9 mouse cellular contexts compared by ENCODE assay signal in genomic region chr2:26285804-26286203, GRCm38 (mm10). TPM values are rescaled to one million over a fixed set of nuclear protein-coding genes. Genes with fewer than 3 reads are reported as not detected.
A peak's percentile ranks its signal among the peaks of the same experiment; 100 is the strongest.
DNase-seq lines count a peak whose midpoint lies in the region; ATAC-seq and TF ChIP-seq lines count a peak whose summit lies in the region.
"Had no signal": no experiment of that assay in that cellular context is flagged by ENCODE, and none has a peak within 500 bp of the region (broad histone marks: within the 10 kb centered on the region; RNA-seq: fewer than 3 reads in every experiment).

No protein-coding gene starts in this region.

- no peak for ATAC-seq in midbrain, embryonic 16.5 days
- ATAC-seq in midbrain, embryonic 15.5 days (replicated peaks) = no peak
- peak; percentile 84 for ATAC-seq in neural tube, embryonic 14.5 days (ENCODE audit: low read depth)
- ATAC-seq in granulocyte monocyte progenitor cell, adult 5-6 weeks (replicated peaks; ENCODE audit: poor library complexity, severe bottlenecking) = no peak

- H3K4me1 ChIP-seq in cerebellum, adult 2 months (ENCODE audit: control insufficient read depth, insufficient read depth, low read length) = peaks cover 5% of the 10 kb centered on the region
- H3K4me1 ChIP-seq in midbrain, embryonic 16.5 days (ENCODE audit: control insufficient read depth, insufficient read depth, low read length) = no peaks in the 10 kb centered on the region
- H3K4me1 ChIP-seq in midbrain, embryonic 15.5 days = no peaks in the 10 kb centered on the region
- H3K4me1 ChIP-seq in neural tube, embryonic 14.5 days (ENCODE audit: control insufficient read depth, insufficient read depth, low read length) = no peaks in the 10 kb centered on the region

- WGBS in cerebellum, adult 2 months = 17% methylated on average over 7 of the region's 7 CpGs
- 60% methylated on average over 7 of the region's 7 CpGs for WGBS in midbrain, embryonic 16.5 days
- WGBS in midbrain, embryonic 15.5 days = 66% methylated on average over 7 of the region's 7 CpGs
- 43% methylated on average over 7 of the region's 7 CpGs for WGBS in neural tube, embryonic 14.5 days

- H3K27me3 ChIP-seq in cerebellum, adult 2 months (ENCODE audit: control insufficient read depth, insufficient read depth, low read length) = no peaks in the 10 kb centered on the region
- no peaks in the 10 kb centered on the region for H3K27me3 ChIP-seq in midbrain, embryonic 16.5 days (ENCODE audit: control insufficient read depth, insufficient read depth, low read depth, low read length)
- no peaks in the 10 kb centered on the region for H3K27me3 ChIP-seq in midbrain, embryonic 15.5 days (replicated peaks)
- no peaks in the 10 kb centered on the region; the same call in 1 of the 2 replicates for H3K27me3 ChIP-seq in neural tube, embryonic 14.5 days (ENCODE audit: control insufficient read depth, insufficient read depth, low read length)

- peak; percentile 50 to 53 for DNase-seq in cerebellum, adult 2 months
- no peak for DNase-seq in cerebellum, adult 11-12 months
- peak; percentile 79 for DNase-seq in heart, postnatal 4 days
- no peak for DNase-seq in heart, adult 18-20 months

- H3K4me2 ChIP-seq in midbrain, embryonic 16.5 days (ENCODE audit: low read length) = no peak overlapping the region
- H3K4me2 ChIP-seq in midbrain, embryonic 15.5 days = no peak overlapping the region
- no peak overlapping the region for H3K4me2 ChIP-seq in neural tube, embryonic 14.5 days (ENCODE audit: low read depth, low read length)

- no peak for TF ChIP-seq CTCF in cerebellum, adult 2 months (IDR thresholded peaks at IDR 0.05; ENCODE audit: borderline replicate concordance, insufficient read depth, low read depth, low read length)

- no peak overlapping the region for H3K9ac ChIP-seq in midbrain, embryonic 16.5 days (ENCODE audit: low read depth, low read length)
- H3K9ac ChIP-seq in midbrain, embryonic 15.5 days = no peak overlapping the region
- no peak overlapping the region for H3K9ac ChIP-seq in neural tube, embryonic 14.5 days (replicated peaks; ENCODE audit: low read depth, low read length)

- H3K4me3 ChIP-seq in cerebellum, adult 2 months (replicated peaks; ENCODE audit: insufficient read depth, low read depth, low read length) = no peak overlapping the region
- H3K4me3 ChIP-seq in midbrain, embryonic 16.5 days (ENCODE audit: low read depth, low read length) = no peak overlapping the region
- H3K4me3 ChIP-seq in midbrain, embryonic 15.5 days = no peak overlapping the region
- no peak overlapping the region for H3K4me3 ChIP-seq in neural tube, embryonic 14.5 days (ENCODE audit: low read depth, low read length)

- no peaks in the 10 kb centered on the region for H3K36me3 ChIP-seq in midbrain, embryonic 16.5 days (ENCODE audit: control insufficient read depth, insufficient read depth, low read length)
- no peaks in the 10 kb centered on the region for H3K36me3 ChIP-seq in midbrain, embryonic 15.5 days (replicated peaks)
- H3K36me3 ChIP-seq in neural tube, embryonic 14.5 days (ENCODE audit: control insufficient read depth, insufficient read depth, low read length) = no peaks in the 10 kb centered on the region

- H3K27ac ChIP-seq in cerebellum, adult 2 months (ENCODE audit: insufficient read depth, low read length) = no peak overlapping the region
- H3K27ac ChIP-seq in midbrain, embryonic 16.5 days (ENCODE audit: low read length) = peak overlapping the region; percentile 7; the same call in 1 of the 2 replicates
- no peak overlapping the region for H3K27ac ChIP-seq in midbrain, embryonic 15.5 days
- H3K27ac ChIP-seq in neural tube, embryonic 14.5 days (ENCODE audit: low read depth, low read length) = no peak overlapping the region

- H3K9me3 ChIP-seq in midbrain, embryonic 16.5 days (replicated peaks; ENCODE audit: control insufficient read depth, low read length, poor library complexity, severe bottlenecking) = no peaks in the 10 kb centered on the region
- no peaks in the 10 kb centered on the region for H3K9me3 ChIP-seq in midbrain, embryonic 15.5 days
- no peaks in the 10 kb centered on the region for H3K9me3 ChIP-seq in neural tube, embryonic 14.5 days (ENCODE audit: control insufficient read depth, low read length)

- TF ChIP-seq POLR2A in cerebellum, adult 2 months (IDR thresholded peaks at IDR 0.05; ENCODE audit: borderline replicate concordance, insufficient read depth, low read length) = no peak

RNA-seq across cellular contexts. Expression of gene Ccdc187, which starts 8.6 kb away (rescaled TPM):
- polyA plus RNA-seq in cerebellum, adult 2 months (2012; rRNA removed) = 2.7 and 3.0 TPM in 2 replicates
- under 1 TPM; 0.81 to 0.92 TPM for total RNA-seq in heart, postnatal 4 days (2021)
- total RNA-seq in heart, adult 18-20 months (2021) = under 1 TPM; 0.05 to 0.13 TPM
- 0.21 and 0.29 TPM in 2 replicates for polyA plus RNA-seq in midbrain, embryonic 16.5 days (2015; fragmentation: Nextera tagmentation; extraction: Ambion mirVana)
- 0.18 and 0.25 TPM in 2 replicates for polyA plus RNA-seq in midbrain, embryonic 15.5 days (2015; fragmentation: Nextera tagmentation; extraction: Ambion mirVana)
- 0.08 TPM in 1 of 2 replicates, not detected in the other for polyA plus RNA-seq in neural tube, embryonic 14.5 days (2014; fragmentation: Nextera tagmentation; extraction: Ambion mirVana)
- not detected in 2 replicates for total RNA-seq in granulocyte monocyte progenitor cell, adult 5-6 weeks (2014; fragmentation: Nextera tagmentation)
- total RNA-seq in granulocyte monocyte progenitor cell, adult 5-6 weeks (2017) = not detected in 2 replicates
- total RNA-seq: hematopoietic stem cell, adult 5-6 weeks had no signal

RNA-seq across cellular contexts. Expression of gene Gpsm1, which starts 29.5 kb away (rescaled TPM):
- 126 and 137 TPM in 2 replicates for polyA plus RNA-seq in cerebellum, adult 2 months (2012; rRNA removed)
- 100 to 1,000 TPM; 142 to 153 TPM for total RNA-seq in heart, postnatal 4 days (2021)
- total RNA-seq in heart, adult 18-20 months (2021) = 100 to 1,000 TPM; 175 to 238 TPM
- polyA plus RNA-seq in midbrain, embryonic 16.5 days (2015; fragmentation: Nextera tagmentation; extraction: Ambion mirVana) = 182 and 188 TPM in 2 replicates
- polyA plus RNA-seq in midbrain, embryonic 15.5 days (2015; fragmentation: Nextera tagmentation; extraction: Ambion mirVana) = 211 and 216 TPM in 2 replicates
- 92.0 and 94.8 TPM in 2 replicates for polyA plus RNA-seq in neural tube, embryonic 14.5 days (2014; fragmentation: Nextera tagmentation; extraction: Ambion mirVana)
- 7.0 and 16.3 TPM in 2 replicates for total RNA-seq in granulocyte monocyte progenitor cell, adult 5-6 weeks (2014; fragmentation: Nextera tagmentation)
- total RNA-seq in granulocyte monocyte progenitor cell, adult 5-6 weeks (2017) = 10.6 and 13.8 TPM in 2 replicates

RNA-seq across cellular contexts. Expression of gene Qsox2, which starts 48.5 kb away (rescaled TPM):
- polyA plus RNA-seq in cerebellum, adult 2 months (2012; rRNA removed) = 20.7 and 24.3 TPM in 2 replicates
- 10 to 100 TPM; 11.2 to 12.1 TPM for total RNA-seq in heart, postnatal 4 days (2021)
- 10 to 100 TPM; 13.8 TPM for total RNA-seq in heart, adult 18-20 months (2021)
- polyA plus RNA-seq in midbrain, embryonic 16.5 days (2015; fragmentation: Nextera tagmentation; extraction: Ambion mirVana) = 17.2 and 18.4 TPM in 2 replicates
- polyA plus RNA-seq in midbrain, embryonic 15.5 days (2015; fragmentation: Nextera tagmentation; extraction: Ambion mirVana) = 16.8 and 18.1 TPM in 2 replicates
- 16.1 and 17.3 TPM in 2 replicates for polyA plus RNA-seq in neural tube, embryonic 14.5 days (2014; fragmentation: Nextera tagmentation; extraction: Ambion mirVana)
- total RNA-seq in granulocyte monocyte progenitor cell, adult 5-6 weeks (2014; fragmentation: Nextera tagmentation) = 10.9 and 11.5 TPM in 2 replicates
- total RNA-seq in granulocyte monocyte progenitor cell, adult 5-6 weeks (2017) = 4.8 and 7.1 TPM in 2 replicates

Comparison
In these comparisons a context has a peak if more than half of its experiments do, and no peak if none do; other contexts are left out.
1. DNase-seq: peak in cerebellum, adult 2 months (2 of 2) and heart, postnatal 4 days (single experiment); none in cerebellum, adult 11-12 months (single experiment) and heart, adult 18-20 months (0 of 2).